Mouse (Mus musculus): ENCODE measurements around the gene Nyap1.

- TF ChIP-seq GATA1 (IDR thresholded peaks at IDR 0.05; ENCODE audit: low read length) (no peak), TAL1 (IDR thresholded peaks at IDR 0.05; ENCODE audit: low read length) (no peak)
These were observed 25.7 kb downstream of the Nyap1 start for GRCm38 (mm10) chr5:137715685-137716084.

Data from erythroblast, embryonic 14.5 days (primary cell).